Mouse (Mus musculus): ENCODE measurements around the gene Zpr1. TPM values are rescaled to one million over a fixed set of nuclear protein-coding genes. Genes with fewer than 3 reads are reported as not detected.
"Not testable (repeated sequence)": the region's sequence is repeated elsewhere in the genome, so short reads cannot be mapped to it uniquely, and the experiment has no call there.

Zpr1 gene
- polyA plus RNA-seq, 1 experiment, result 16.2 TPM

DNA sequence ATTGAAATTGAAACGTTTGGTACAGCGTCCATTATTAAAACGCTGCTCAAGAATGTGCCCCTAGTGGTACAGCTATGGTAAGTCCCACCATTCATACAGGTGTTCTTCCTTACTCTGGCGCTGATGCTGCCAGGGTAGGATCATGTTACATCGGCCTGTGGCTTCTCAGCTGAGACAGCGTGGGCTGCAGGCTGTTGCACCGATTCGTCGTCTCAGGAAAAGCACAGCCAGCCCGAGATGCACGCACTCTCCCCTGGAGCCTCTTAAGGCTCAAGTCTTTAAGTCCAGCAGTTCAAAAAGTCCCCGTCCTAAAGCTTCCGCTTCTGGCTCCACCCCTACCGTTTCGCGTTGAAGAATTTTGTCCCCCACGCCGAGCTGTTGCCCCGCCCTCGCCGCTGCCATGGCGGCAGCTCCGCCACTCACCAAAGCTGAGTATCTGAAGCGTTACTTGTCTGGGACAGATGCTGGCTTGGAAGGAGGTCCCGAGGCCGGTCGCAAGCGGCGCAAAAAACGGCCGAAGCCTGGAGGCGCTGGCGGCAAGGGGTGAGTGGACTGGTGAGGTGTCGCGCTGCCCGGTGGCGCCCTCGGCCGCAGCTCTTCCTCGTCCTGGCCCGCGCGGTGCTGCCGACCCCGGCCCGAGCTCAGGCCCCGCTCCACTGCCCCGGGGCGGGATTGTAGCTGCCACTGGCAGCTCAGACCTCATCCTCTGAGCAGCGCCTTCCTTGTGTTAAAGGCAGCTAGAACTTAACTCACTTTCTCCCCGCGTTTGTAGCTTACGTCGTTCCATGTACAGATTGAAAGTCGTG, 10.0 kb downstream of the Zpr1 start, which contains the start of gene Bud13:
TSS of gene Bud13 (plus strand) at position 378 of the 806 bp plus-strand sequence.
- TF ChIP-seq POLR2A (IDR thresholded peaks at IDR 0.05; ENCODE audit: borderline replicate concordance, extremely low read depth, low read depth, low read length) (peak; percentile 83), CTCF (IDR thresholded peaks at IDR 0.05; ENCODE audit: insufficient read depth, low read length) (no peak)
- DNase-seq, result peak; percentile 97
- WGBS, result under 1% methylated on average over 55 of the region's 55 CpGs
- Histone ChIP-seq H3K4me3 (replicated peaks; ENCODE audit: extremely low read depth, low read depth, low read length) (peak within 1 kb of the TSS; percentile 75), H3K4me1 (ENCODE audit: control insufficient read depth, insufficient read depth, low read length) (peaks cover 3% of the 10 kb centered on the region; the same call in 1 of the 2 replicates)

DNA sequence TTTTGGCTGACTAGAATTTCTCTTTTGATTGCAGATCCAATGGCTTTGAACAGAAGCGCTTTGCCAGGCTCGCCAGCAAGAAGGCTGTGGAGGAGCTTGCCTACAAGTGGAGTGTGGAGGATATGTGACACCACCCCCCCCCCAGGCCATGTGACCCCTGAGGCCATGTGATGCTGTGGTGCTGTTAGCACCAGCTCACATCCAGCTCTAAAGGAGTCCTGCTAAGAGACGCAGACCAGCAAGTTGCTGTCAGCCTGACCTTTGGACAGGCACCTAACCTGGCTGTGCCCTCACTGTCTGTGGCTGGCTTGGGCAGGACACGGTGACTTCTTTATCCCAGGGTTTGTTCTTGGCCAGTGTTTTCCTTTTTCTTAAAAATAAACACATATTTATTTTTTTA, 25.5 kb downstream of the Zpr1 start:
- no peaks in the 10 kb centered on the region for H3K4me1 ChIP-seq (ENCODE audit: control insufficient read depth, insufficient read depth, low read length)
- DNase-seq, result no peak
- TF ChIP-seq POLR2A (IDR thresholded peaks at IDR 0.05; ENCODE audit: borderline replicate concordance, extremely low read depth, low read depth, low read length) (no peak), CTCF (IDR thresholded peaks at IDR 0.05; ENCODE audit: insufficient read depth, low read length) (no peak)
- 78% methylated on average over 4 of the region's 4 CpGs for WGBS
- no peak overlapping the region for H3K4me3 ChIP-seq (replicated peaks; ENCODE audit: extremely low read depth, low read depth, low read length)

DNA sequence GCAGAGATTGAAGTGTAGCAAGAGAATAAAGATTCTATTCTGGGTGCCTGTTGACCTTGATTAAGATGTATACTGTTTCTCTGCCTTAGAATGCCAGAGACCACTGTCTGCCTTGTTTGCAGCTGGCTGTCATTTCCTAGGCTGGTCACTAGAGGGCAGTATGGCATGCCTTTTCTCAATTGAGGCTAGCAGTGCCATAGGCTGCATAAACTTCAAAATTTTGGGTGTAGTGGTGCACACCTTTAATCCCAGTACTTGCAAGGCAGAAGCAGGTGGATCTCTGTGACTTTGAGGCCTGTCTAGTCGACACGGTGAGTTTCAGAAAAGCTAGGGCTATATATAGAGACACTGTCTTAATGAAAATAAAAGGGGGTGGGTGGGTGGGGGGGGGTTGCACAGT, 29.3 kb downstream of the Zpr1 start:
- Histone ChIP-seq H3K4me1 (ENCODE audit: control insufficient read depth, insufficient read depth, low read length) (no peaks in the 10 kb centered on the region), H3K4me3 (replicated peaks; ENCODE audit: extremely low read depth, low read depth, low read length) (no peak overlapping the region)
- 12% methylated on average over 2 of the region's 2 CpGs for WGBS
- DNase-seq, result peak; percentile 20
- TF ChIP-seq POLR2A (IDR thresholded peaks at IDR 0.05; ENCODE audit: borderline replicate concordance, extremely low read depth, low read depth, low read length), result no peak
- TF ChIP-seq CTCF (IDR thresholded peaks at IDR 0.05; ENCODE audit: insufficient read depth, low read length), result peak; percentile 95

DNA sequence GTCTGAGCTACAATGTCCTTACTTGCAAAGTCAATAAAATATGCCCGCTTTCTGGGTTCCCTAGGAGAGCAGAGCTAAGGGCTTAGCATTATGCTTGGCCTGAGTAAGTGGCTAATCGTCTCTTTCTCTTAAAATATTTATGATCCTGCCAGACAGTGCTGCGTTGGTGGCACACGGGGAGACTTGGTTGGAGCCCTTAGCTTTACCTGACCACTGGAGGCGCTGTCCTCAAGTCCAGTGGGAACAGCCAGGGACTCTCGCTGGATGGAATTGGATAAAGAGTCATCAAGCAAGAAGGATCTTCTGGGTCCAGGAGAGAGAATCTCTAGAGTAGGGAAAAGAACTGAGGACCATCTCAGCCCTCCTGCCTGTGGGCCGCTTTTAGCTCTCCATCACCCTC, 36.3 kb downstream of the Zpr1 start:
- WGBS, result 16% methylated on average over 7 of the region's 7 CpGs
- DNase-seq, result peak; percentile 12
- H3K4me1 ChIP-seq (ENCODE audit: control insufficient read depth, insufficient read depth, low read length), result no peaks in the 10 kb centered on the region
- TF ChIP-seq CTCF (IDR thresholded peaks at IDR 0.05; ENCODE audit: insufficient read depth, low read length) (peak; percentile 37; the same call in 1 of the 2 replicates), POLR2A (IDR thresholded peaks at IDR 0.05; ENCODE audit: borderline replicate concordance, extremely low read depth, low read depth, low read length) (no peak)
- H3K4me3 ChIP-seq (replicated peaks; ENCODE audit: extremely low read depth, low read depth, low read length), result no peak overlapping the region

DNA sequence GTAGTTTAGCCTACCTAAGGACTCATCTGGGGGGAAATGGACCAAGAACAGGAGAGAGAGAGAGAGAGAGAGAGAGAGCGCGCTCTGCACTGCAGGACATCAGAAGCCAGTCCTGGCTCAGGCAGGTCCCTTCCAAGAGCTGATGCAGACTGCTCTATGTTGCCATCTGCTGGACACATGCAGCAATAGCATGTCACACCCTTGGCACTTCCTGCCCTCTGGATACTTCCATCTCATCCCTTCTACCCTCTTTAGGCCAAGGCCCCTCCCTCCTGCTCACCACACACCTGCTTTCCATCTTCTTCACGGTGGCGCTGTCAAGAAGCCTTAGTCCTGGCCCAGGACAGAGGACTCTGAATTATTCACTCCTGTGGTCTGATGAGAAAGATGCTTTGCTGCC, 41.6 kb downstream of the Zpr1 start:
- TF ChIP-seq POLR2A (IDR thresholded peaks at IDR 0.05; ENCODE audit: borderline replicate concordance, extremely low read depth, low read depth, low read length) (no peak), CTCF (IDR thresholded peaks at IDR 0.05; ENCODE audit: insufficient read depth, low read length) (peak; percentile 100)
- DNase-seq, result peak; percentile 48
- WGBS, result 8% methylated on average over 4 of the region's 4 CpGs

DNA sequence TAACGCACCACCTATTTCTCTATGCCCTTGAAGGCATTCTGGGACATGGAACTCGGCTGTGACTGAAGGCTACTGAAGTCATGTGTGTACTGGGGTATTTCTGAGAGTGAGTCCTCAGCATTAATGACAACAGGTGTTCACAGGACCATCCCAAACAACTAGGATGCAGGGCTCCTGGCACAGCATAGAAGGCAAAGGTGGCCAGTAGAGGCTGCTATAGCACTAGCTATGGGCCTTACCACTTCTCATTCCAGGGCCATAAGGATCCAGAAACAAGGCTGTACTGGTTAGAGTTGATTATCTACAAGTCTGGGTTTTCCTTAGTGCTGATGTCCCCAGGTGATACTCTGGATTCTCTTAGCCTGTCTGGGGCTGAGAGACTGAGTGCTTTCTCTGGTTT, 42.1 kb downstream of the Zpr1 start:
- H3K4me1 ChIP-seq (ENCODE audit: control insufficient read depth, insufficient read depth, low read length), result no peaks in the 10 kb centered on the region
- 31% methylated on average over 2 of the region's 2 CpGs for WGBS
- DNase-seq, result no peak
- H3K4me3 ChIP-seq (replicated peaks; ENCODE audit: extremely low read depth, low read depth, low read length), result no peak overlapping the region
- TF ChIP-seq CTCF (IDR thresholded peaks at IDR 0.05; ENCODE audit: insufficient read depth, low read length) (no peak), POLR2A (IDR thresholded peaks at IDR 0.05; ENCODE audit: borderline replicate concordance, extremely low read depth, low read depth, low read length) (no peak)

More for the DNA sequence above, 41.6 kb downstream of the Zpr1 start:
- no peaks in the 10 kb centered on the region for H3K4me1 ChIP-seq (ENCODE audit: control insufficient read depth, insufficient read depth, low read length)
- H3K4me3 ChIP-seq (replicated peaks; ENCODE audit: extremely low read depth, low read depth, low read length), result no peak overlapping the region

DNA sequence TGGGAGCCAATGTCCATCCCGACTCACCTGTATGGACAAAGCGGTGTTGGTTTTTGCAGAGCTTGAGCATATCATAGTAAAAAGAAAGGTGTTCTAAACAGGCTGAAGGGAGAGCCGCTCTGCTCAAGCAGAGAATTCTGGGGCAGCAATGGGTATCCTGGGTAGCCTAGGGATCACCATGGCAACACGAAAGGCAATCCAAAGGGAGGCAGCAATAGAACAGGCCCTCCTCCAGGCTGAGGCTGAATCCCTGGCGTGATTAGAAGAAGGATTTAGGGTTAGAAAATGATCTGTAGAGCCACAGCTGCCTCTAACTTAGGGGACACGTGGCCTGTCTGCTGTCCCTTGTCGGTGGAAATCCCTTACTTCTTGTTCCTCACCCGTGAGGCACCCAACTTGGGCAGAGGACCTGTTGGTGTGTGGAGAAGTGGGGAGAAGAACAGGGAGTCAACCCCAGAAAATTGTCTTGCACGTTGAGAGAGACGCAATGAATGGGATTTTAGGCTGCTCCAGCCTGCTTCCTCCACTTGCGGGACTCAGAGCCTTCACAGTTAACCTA, 43.0 kb downstream of the Zpr1 start:
- WGBS, result 71% methylated on average over 11 of the region's 11 CpGs
- Histone ChIP-seq H3K4me3 (replicated peaks; ENCODE audit: extremely low read depth, low read depth, low read length) (no peak overlapping the region), H3K4me1 (ENCODE audit: control insufficient read depth, insufficient read depth, low read length) (no peaks in the 10 kb centered on the region)
- DNase-seq, result no peak
- TF ChIP-seq CTCF (IDR thresholded peaks at IDR 0.05; ENCODE audit: insufficient read depth, low read length), result no peak
- TF ChIP-seq POLR2A (IDR thresholded peaks at IDR 0.05; ENCODE audit: borderline replicate concordance, extremely low read depth, low read depth, low read length), result no peak

DNA sequence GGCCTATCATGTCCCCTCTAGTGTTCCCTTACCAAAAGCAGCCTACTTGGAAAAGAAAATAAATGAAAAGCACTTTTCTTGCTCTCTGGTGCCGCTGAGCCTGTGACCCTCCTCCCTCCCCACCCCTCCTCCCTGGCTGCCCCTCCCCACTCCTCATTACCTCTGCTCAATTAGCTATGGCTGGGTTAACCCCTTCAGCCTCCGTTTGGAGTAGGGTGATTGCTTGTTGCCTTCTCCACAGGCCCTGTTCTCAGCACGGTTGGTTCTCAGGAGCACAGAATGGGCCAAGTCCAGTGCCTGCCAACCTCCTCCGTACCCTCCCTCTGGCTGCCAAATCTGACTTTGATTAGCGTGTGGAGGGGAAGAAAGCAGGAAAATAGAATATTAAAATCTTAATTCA, 43.5 kb downstream of the Zpr1 start:
- H3K4me3 ChIP-seq (replicated peaks; ENCODE audit: extremely low read depth, low read depth, low read length), result no peak overlapping the region
- no peak for TF ChIP-seq POLR2A (IDR thresholded peaks at IDR 0.05; ENCODE audit: borderline replicate concordance, extremely low read depth, low read depth, low read length)
- TF ChIP-seq CTCF (IDR thresholded peaks at IDR 0.05; ENCODE audit: insufficient read depth, low read length), result no peak
- no peaks in the 10 kb centered on the region for H3K4me1 ChIP-seq (ENCODE audit: control insufficient read depth, insufficient read depth, low read length)
- 35% methylated on average over 5 of the region's 5 CpGs for WGBS
- no peak for DNase-seq

DNA sequence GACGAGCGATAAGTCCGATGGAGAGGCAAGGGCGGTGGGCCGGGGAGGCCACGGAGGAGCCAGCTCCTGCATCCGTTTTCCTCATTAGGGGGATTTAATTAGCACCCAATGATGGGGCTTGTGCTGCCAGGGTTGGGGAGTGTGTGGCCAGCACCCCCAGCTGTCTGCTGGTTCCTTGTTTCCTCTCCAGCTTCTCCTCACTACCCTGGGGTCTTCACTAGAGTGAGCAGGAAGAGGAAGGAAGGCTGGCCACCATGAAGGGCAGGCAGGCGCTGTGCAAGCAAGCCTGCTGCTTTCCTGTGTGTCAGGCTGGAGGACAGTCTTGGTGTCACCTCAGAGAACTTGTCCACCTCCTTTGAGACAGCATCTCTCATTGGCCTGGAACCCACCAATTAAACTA, 44.0 kb downstream of the Zpr1 start:
- Histone ChIP-seq H3K4me1 (ENCODE audit: control insufficient read depth, insufficient read depth, low read length) (no peaks in the 10 kb centered on the region), H3K4me3 (replicated peaks; ENCODE audit: extremely low read depth, low read depth, low read length) (no peak overlapping the region)
- WGBS, result 66% methylated on average over 8 of the region's 8 CpGs
- DNase-seq, result no peak
- TF ChIP-seq CTCF (IDR thresholded peaks at IDR 0.05; ENCODE audit: insufficient read depth, low read length) (no peak), POLR2A (IDR thresholded peaks at IDR 0.05; ENCODE audit: borderline replicate concordance, extremely low read depth, low read depth, low read length) (no peak)

DNA sequence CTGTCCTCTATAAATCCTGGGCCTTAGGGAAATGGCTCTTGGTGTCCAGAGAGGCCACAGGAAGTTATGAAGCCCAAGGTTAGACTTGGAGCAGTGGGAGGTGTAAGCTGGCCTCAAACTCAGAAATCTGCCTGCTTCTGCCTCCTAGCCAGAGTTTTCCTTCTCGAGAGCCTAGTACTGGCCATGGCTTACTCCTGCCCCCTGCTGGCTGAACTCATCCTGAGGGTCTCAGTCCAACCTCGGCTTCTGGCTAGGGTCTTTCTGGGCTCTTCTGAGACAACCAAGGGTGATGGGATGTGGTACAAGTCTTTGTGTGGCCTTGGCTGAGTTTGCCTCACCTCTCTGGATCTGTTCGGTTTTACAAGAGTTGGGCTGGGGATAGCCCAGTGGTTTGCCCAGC, 45.1 kb downstream of the Zpr1 start:
- no peak for DNase-seq
- Histone ChIP-seq H3K4me1 (ENCODE audit: control insufficient read depth, insufficient read depth, low read length) (no peaks in the 10 kb centered on the region), H3K4me3 (replicated peaks; ENCODE audit: extremely low read depth, low read depth, low read length) (no peak overlapping the region)
- 93% methylated on average over 3 of the region's 3 CpGs for WGBS
- TF ChIP-seq POLR2A (IDR thresholded peaks at IDR 0.05; ENCODE audit: borderline replicate concordance, extremely low read depth, low read depth, low read length) (no peak), CTCF (IDR thresholded peaks at IDR 0.05; ENCODE audit: insufficient read depth, low read length) (no peak)

DNA sequence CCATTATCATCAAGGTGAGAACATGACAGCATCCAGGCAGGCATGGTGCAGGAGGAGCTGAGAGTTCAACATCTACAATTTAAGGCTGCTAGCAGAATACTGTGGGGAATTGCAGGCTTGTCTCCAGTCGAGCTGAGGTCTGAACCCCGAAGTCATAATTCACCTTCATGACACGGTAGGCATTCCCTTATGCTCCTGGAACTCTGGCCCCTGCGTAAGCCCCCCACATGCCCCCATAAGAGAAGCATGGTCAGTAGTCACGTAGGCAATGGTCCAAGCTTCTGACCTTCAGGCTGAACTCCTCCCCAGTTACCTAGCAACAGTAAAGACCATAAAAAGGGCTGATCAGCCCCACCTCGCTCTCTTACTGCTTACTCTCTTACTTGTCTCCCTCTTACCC, 47.0 kb downstream of the Zpr1 start, which contains the start of gene 4931429L15Rik:
TSS of gene 4931429L15Rik (minus strand) at position 101 of the 400 bp plus-strand sequence.
- not testable (repeated sequence) for DNase-seq; H3K4me3 ChIP-seq (replicated peaks; ENCODE audit: extremely low read depth, low read depth, low read length); H3K4me1 ChIP-seq (ENCODE audit: control insufficient read depth, insufficient read depth, low read length)
- WGBS, result 85% methylated on average over 6 of the region's 6 CpGs
